Mouse (Mus musculus) erythroid progenitor cell, adult 5-6 weeks (primary cell): ENCODE measurements at regions not wholly inside any gene's neighbourhood (a gene's known extent, or its start where the extent isn't known, plus 50 kb on each side); places are given as distances from the start of the nearest gene placed in this dataset.

ENCODE experiments used
- ATAC-seq: replicated peaks from 2 replicates; pipeline ENCODE4 v1.8.0; 2016; ENCODE audit warnings: moderate number of reproducible peaks, mild to moderate bottlenecking, moderate TSS enrichment, inconsistent platforms; ENCODE audit not compliant: poor library complexity, low FRiP score, severe bottlenecking

- no peak for ATAC-seq
Observed at GRCm38 (mm10) chr13:44404010-44404575, 325.2 kb upstream of the Jarid2 start.

- no peak for ATAC-seq
Observed at GRCm38 (mm10) chr13:44407307-44407706, 322.0 kb upstream of the Jarid2 start.

DNA sequence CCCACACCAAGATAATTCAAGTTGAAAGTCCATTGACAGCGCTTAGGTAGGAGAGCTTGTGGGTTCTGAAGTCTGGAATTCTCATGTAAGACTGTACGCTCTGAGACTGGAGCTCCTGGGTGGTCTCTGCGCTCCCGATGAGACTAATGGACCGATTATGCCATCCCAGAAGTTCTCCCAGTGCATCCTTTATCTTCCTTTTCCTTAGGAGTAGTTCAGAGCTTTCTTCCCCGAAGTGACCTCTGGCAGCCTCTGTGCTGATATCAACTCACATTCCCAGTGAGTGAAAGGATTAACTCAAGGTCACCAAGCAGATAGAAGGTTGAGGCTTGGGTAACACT is 320.7 kb upstream of the Jarid2 start:
- ATAC-seq, result no peak

DNA sequence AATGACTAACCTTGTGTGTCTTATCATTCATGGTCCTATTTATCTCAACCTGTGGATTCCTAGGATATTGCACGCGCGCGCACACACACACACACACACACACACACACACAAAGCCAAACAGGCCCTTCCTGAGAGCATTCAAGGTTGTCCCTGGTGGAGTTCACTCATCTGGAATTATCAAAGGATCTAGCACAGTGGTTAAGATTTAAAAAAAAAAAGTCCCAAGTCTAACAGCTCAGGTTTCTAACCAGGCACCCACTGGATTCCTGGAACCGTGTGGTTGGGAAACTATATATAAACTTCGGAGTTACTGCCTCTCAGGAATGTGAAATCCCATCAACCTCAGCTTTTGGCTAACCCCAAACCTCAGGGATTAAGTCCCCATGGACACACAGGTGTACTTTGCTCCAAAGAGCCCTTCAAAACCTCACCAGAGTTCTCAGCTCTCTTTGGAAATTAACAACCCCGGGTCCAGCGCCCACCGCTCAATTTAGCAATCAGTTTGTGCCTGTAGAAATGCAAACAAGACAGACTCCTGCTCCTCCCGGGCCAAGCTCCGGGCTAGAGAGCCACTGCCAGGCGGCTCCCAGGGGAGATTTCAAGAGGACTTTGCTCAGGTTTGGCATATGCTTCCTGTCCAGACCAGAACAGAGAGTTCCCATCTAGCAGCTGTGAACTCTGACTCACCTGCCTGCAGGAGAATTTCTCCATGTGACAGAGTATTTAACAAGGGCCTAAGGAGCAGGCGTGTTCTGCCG is 320.1 kb upstream of the Jarid2 start:
- ATAC-seq, result no peak

DNA sequence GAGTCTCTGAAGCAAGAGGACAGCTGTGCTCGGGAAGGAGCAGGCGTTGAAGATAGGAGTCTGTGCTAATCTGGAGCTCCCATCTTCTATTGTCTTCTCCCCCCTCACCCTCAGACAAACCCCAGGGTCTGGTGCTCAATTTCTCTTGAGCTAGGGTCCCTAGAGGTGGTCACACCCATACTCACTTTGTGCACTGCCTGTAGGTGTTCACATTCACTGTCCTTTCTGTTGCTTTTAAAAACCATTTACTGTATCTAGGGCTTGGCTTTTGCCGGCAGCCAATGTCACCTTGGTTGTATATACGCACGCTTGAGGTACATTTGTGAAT is 319.6 kb upstream of the Jarid2 start:
- no peak for ATAC-seq

- ATAC-seq, result no peak
Observed at GRCm38 (mm10) chr13:44411781-44412496, 317.3 kb upstream of the Jarid2 start.

DNA sequence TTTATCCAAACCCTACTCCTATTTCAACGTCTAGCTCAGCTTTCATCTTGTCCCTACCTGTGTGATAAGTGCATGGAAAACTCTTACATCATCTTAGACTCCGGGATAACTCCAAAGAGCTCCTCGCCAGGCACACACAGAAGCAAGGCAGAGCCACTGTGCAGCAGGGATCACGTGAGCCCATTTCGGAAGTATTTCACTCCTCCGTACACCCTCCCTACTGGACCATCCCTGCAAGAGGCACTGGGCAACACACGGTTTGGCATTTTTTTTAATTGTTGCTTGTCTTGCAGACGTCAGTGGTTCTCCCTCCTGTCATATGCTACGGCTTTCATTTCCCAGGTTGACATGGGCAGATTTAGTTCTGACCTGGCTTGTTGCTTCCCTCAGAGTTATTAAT is 316.0 kb upstream of the Jarid2 start:
- no peak for ATAC-seq

- no peak for ATAC-seq
Observed at GRCm38 (mm10) chr13:44415971-44416370, 313.3 kb upstream of the Jarid2 start.

GRCm38 (mm10) chr13:44416986-44417385 is 312.3 kb upstream of the Jarid2 start:
- no peak for ATAC-seq

- ATAC-seq, result no peak
Observed at GRCm38 (mm10) chr13:44419056-44419455, 310.2 kb upstream of the Jarid2 start.

DNA sequence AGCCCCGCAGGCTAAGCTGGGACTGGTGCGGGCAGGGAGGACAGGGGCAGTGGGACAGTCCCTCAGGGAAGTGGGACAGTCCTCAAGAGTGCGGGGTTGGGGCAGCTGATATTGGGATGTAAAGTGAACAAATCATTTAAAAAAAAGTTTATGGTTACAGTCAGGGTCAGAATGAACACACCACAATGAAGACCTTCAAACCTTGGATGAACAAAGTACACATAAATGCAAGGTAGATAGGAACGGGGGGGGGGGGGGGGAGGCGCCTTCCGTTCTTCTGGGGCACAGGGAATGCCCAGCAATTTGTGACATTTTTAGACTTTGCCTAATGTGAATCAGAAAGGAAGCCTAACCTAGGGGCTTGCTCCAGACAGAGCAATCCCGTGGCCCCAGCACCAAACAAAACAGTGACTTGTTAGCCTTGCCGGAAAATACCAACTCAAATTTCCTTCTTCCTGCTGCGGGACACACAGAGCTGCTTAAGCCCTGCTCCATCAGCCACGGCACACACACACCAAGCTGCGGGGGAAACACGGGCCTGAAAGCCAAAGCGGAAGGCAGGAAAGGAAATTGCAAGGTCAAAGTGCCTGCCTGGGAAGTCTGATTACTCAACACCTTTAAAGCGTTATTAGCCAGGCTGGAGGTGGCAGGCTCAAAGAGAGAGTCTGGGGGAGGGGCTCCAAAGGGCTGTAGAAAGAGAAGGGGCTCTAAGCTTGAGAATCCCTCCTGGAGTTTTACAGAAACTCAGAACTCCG is 309.6 kb upstream of the Jarid2 start:
- ATAC-seq, result no peak

DNA sequence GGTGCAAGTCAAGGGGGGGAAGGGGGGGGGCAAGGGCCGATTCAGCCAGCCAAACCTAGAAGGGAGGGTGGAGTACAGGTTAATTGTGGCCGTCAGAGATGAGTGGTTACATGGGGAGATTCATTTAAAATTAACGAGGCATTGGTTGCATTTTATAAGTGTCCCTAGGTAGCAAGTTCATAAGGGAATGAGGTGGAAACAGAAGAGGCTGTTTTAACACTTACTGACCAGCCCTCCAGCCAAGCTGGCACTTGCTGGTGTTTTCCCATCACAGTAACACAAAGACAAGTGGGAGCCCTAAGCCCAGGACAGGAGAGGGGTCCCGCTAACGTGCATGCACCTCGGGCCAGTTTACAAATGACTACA is 309.1 kb upstream of the Jarid2 start:
- no peak for ATAC-seq

GRCm38 (mm10) chr13:44420941-44421340 is 308.3 kb upstream of the Jarid2 start:
- no peak for ATAC-seq

GRCm38 (mm10) chr13:44421426-44421825 is 307.8 kb upstream of the Jarid2 start:
- no peak for ATAC-seq

- ATAC-seq, result no peak
Observed at GRCm38 (mm10) chr13:44421922-44422321, 307.4 kb upstream of the Jarid2 start.

GRCm38 (mm10) chr13:44430492-44430891 is 298.8 kb upstream of the Jarid2 start:
- ATAC-seq, result no peak

DNA sequence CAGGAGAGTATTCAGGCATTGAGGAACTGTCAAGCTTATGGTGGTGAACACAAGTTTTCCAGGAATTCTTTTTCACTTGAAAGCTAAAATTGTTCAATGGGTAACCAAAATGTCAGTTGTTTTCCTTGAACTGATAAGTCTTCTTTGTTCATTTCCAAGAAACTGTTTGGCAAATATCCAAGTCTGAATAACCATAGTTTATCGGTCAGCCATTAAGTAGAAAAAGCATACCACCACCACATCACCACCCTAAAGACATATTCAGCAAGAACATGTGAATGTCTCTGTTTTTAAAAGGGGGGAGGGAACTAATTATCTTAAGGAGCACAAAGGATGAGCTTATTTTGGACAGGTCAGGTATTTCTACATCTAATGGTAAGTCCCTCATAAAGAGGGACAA is 291.6 kb upstream of the Jarid2 start:
- no peak for ATAC-seq

DNA sequence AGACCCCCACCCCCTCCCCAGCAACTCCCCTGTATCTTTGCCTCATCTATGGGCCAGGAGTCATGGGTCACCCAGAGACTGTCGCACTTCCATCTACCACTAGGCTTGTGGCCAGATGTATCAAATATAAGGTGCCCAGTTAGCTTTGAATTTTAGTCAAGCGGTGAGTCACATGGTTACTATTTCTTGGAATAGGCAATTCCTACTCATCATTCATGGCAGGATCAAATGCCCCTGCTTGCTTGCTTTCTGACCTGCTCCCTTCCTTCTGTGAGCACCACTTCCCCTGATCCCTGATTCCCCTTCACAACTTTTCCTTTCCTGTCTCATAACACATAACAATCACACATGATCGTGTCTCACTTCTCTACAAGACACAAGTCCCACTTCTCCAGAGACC is 288.2 kb upstream of the Jarid2 start:
- no peak for ATAC-seq

GRCm38 (mm10) chr13:44449216-44449830 is 280.0 kb upstream of the Jarid2 start:
- ATAC-seq, result no peak

DNA sequence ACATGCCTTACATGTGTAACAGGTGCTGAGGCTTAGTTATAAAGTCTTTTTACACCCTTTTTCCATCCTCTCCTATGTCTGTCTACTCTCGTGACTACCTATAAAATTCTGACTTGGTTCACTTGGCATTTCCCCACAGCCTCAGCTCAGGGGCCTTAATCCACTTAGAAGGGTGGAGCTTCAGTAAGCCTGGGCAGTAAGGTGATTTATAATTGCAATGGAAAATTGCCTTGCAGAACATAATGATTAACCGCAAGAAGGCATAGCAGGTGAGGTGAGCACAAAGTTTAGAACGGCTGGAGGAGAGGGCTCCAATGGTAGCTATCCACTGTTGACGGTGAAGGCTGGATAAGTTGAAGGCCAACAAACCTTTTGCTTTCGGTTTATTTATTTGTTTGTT is 278.1 kb upstream of the Jarid2 start:
- ATAC-seq, result no peak
